Mouse (Mus musculus) bone marrow macrophage, adult 2 months (primary cell): Measurements from ENCODE around the gene 1700008O03Rik. TPM values are rescaled to one million over a fixed set of nuclear protein-coding genes. Genes with fewer than 3 reads are reported as not detected.

Experiments
- H3K27ac ChIP-seq: 2 replicates; pipeline ENCODE4 v1.5.1; 2012; ENCODE audit warnings: low read depth, low read length; ENCODE audit not compliant: insufficient read depth
- H3K4me1 ChIP-seq: 2 replicates; pipeline ENCODE4 v1.6.1; 2012; ENCODE audit warnings: low read length; ENCODE audit not compliant: control insufficient read depth, insufficient read depth
- H3K4me3 ChIP-seq: 2 replicates; pipeline ENCODE4 v1.5.1; 2012; ENCODE audit warnings: mild to moderate bottlenecking, low read length, moderate library complexity; ENCODE audit not compliant: insufficient read depth
- CTCF ChIP-seq: IDR thresholded peaks from 2 replicates; pipeline ENCODE4 v1.5.1; 2012; ENCODE audit warnings: low read depth, mild to moderate bottlenecking, low read length, moderate library complexity
- POLR2A ChIP-seq: IDR thresholded peaks from 2 replicates; pipeline ENCODE4 v1.6.1; 2012; ENCODE audit warnings: mild to moderate bottlenecking, low read depth, low read length, borderline replicate concordance
- polyA plus RNA-seq: library from polyadenylated mRNA; stranded (reverse); fragments of >200 nt; gene quantifications from 2 replicates; pipeline ENCODE4 v1.2.4, GENCODE M21; 2012; ENCODE audit not compliant: missing spikeins, insufficient read depth, insufficient read length

The 1700008O03Rik gene
- polyA plus RNA-seq, 1 experiment, result 1.2 TPM

GRCm38 (mm10) chr7:44358886-44359654 lies 26.6 kb downstream of the 1700008O03Rik start:
- Histone ChIP-seq H3K4me1 (peaks cover 23% of the 10 kb centered on the region), H3K4me3 (peak overlapping the region; percentile 22; the same call in 1 of the 2 replicates), H3K27ac (no peak overlapping the region)
- TF ChIP-seq CTCF (no peak), POLR2A (no peak)

GRCm38 (mm10) chr7:44358012-44358411 lies 27.6 kb downstream of the 1700008O03Rik start:
- Histone ChIP-seq H3K27ac (no peak overlapping the region), H3K4me1 (peaks cover 23% of the 10 kb centered on the region), H3K4me3 (no peak overlapping the region)
- TF ChIP-seq CTCF, result no peak
- no peak for TF ChIP-seq POLR2A

DNA sequence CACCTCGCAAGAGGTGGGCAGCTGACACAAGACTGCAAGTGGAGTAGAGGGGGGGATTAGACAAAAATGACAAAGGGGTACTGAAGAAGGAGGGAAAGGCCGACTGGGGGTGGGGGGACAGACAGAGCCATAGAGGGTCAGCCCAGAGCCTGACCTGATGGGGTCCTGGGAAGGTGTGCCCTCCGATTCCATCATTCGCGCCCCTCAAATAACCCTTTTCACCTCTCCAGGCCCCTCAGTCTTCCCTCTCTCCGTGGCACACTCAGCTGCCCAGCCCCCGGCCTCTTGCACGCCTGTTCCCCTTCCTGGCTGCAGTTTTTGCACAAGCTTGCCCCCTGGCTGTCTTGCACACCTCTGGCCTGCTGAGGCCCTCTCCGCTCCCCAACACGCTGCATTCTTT lies 28.1 kb downstream of the 1700008O03Rik start:
- Histone ChIP-seq H3K27ac (no peak overlapping the region), H3K4me1 (peaks cover 23% of the 10 kb centered on the region), H3K4me3 (no peak overlapping the region)
- TF ChIP-seq CTCF (no peak), POLR2A (no peak)

- TF ChIP-seq POLR2A (no peak), CTCF (no peak)
- Histone ChIP-seq H3K4me1 (peaks cover 23% of the 10 kb centered on the region), H3K4me3 (no peak overlapping the region), H3K27ac (no peak overlapping the region)
Measured at GRCm38 (mm10) chr7:44356590-44357481, 28.8 kb downstream of the 1700008O03Rik start.

DNA sequence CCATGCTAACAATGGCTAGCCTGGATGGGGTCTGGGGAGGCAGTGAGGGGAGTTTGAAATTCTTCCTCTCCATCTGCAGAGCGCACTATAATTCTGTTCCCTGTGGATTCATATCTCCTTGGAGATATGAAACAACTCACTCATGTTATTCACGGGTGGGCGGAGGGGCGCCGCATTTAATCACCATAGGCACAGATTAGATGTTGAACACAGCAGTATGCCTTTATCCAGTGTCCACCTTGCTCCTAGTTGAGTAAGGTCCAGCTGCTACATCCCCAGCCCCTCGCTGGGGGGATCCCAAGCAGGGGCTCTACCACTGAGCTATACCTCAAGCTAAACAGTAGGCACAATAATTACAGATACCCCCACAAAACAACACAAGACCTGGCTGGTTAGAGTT lies 30.2 kb downstream of the 1700008O03Rik start:
- Histone ChIP-seq H3K4me1 (peaks cover 21% of the 10 kb centered on the region), H3K27ac (no peak overlapping the region), H3K4me3 (no peak overlapping the region)
- TF ChIP-seq CTCF (no peak), POLR2A (no peak)

DNA sequence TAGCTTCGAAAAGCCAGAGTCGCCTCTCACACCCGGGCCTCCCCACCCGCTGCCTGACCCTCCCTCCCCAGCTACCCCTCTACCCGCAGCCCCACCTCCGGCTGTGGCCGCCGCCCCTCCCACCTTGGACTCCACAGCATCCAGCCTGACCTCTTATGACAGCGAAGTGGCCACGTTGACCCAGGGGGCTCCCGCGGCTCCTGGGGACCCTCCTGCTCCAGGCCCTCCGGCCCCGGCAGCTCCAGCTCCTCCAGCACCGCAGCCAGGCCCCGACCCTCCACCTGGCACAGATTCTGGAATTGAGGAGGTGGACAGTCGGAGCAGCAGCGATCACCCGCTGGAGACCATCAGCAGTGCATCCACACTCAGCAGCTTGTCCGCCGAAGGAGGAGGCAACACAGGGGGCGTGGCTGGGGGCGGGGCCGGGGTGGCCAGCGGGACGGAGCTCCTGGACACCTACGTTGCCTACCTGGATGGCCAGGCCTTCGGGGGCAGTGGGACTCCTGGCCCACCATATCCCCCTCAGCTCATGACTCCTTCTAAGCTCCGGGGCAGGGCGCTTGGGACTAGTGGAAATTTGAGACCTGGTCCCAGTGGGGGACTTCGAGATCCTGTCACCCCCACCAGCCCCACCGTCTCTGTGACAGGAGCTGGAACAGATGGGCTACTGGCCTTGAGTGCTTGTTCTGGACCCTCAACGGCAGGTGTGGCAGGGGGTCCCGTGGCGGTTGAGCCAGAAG lies 31.8 kb downstream of the 1700008O03Rik start:
- TF ChIP-seq POLR2A (no peak), CTCF (no peak)
- no peak overlapping the region for H3K27ac ChIP-seq
- H3K4me1 ChIP-seq, result peaks cover 20% of the 10 kb centered on the region
- H3K4me3 ChIP-seq, result no peak overlapping the region

- TF ChIP-seq CTCF (no peak), POLR2A (no peak)
- H3K27ac ChIP-seq, result no peak overlapping the region
Measured at GRCm38 (mm10) chr7:44352750-44353600, 32.6 kb downstream of the 1700008O03Rik start.

DNA sequence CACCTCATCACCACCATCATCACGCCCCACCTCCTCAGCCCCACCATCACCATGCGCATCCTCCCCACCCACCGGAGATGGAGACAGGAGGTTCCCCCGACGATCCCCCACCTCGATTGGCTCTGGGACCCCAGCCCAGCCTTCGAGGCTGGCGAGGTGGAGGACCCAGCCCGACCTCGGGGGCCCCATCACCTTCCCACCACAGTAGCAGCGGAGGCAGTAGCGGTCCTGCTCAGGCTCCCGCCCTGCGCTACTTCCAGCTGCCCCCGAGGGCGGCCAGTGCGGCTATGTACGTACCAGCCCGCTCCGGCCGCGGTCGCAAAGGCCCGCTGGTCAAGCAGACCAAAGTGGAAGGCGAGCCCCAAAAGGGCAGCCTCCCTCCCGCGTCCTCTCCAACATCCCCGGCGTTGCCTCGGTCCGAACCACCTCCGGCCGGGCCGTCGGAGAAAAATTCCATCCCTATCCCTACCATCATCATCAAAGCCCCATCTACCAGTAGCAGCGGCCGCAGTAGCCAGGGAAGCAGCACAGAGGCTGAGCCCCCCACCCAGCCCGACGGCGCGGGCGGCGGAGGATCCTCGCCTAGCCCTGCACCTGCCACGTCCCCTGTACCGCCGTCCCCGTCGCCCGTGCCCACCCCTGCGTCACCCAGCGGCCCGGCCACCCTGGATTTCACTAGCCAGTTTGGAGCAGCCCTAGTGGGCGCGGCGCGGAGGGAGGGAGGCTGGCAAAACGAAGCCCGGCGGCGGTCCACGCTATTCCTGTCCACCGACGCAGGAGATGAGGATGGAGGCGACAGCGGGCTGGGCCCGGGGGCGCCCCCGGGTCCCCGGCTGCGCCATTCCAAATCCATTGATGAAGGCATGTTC lies 33.5 kb downstream of the 1700008O03Rik start:
- no peak for TF ChIP-seq CTCF
- no peak for TF ChIP-seq POLR2A
- Histone ChIP-seq H3K4me3 (no peak overlapping the region), H3K4me1 (peaks cover 16% of the 10 kb centered on the region), H3K27ac (no peak overlapping the region)

More at GRCm38 (mm10) chr7:44352750-44353600, 32.6 kb downstream of the 1700008O03Rik start:
- peaks cover 23% of the 10 kb centered on the region for H3K4me1 ChIP-seq
- H3K4me3 ChIP-seq, result no peak overlapping the region
